Mouse (Mus musculus) MEL (cell line): Measurements from ENCODE around the gene Eif2ak3.

ENCODE experiments used
- BHLHE40 ChIP-seq: IDR thresholded peaks from 2 replicates; pipeline ENCODE4 v1.6.1; 2012; ENCODE audit warnings: low read depth, mild to moderate bottlenecking, inconsistent platforms, low read length, improper control_type of control experiment, borderline replicate concordance
- CTCF ChIP-seq, 3 experiments: IDR thresholded peaks in 2 of 3; conservative IDR thresholded peaks in 1 of 3; 2 replicates each; pipeline ENCODE4 v1.5.1; 2011 to 2012; ENCODE audit warnings: low read length in 3 of 3, low read depth in 2 of 3, mild to moderate bottlenecking in 2 of 3, improper control_type of control experiment in 1 of 3, inconsistent platforms in 1 of 3, mixed read lengths in 1 of 3, moderate library complexity in 1 of 3; ENCODE audit not compliant: control insufficient read depth in 1 of 3, insufficient read depth in 1 of 3, poor library complexity in 1 of 3, severe bottlenecking in 1 of 3
- ELF1 ChIP-seq: IDR thresholded peaks from 2 replicates; pipeline ENCODE4 v1.6.1; 2014; ENCODE audit warnings: low read depth, mild to moderate bottlenecking, inconsistent platforms, low read length, improper control_type of control experiment, moderate library complexity
- EP300 ChIP-seq, 2 experiments: IDR thresholded peaks; 2 replicates each; pipeline ENCODE4 v1.6.1; 2011; ENCODE audit warnings: improper control_type of control experiment in 2 of 2, low read length in 2 of 2, low read depth in 1 of 2, mild to moderate bottlenecking in 1 of 2
- GATA1 ChIP-seq: IDR thresholded peaks from 2 replicates; pipeline ENCODE4 v1.6.1; 2011; ENCODE audit warnings: low read depth, low read length, improper control_type of control experiment
- MEF2A ChIP-seq: IDR thresholded peaks from 2 replicates; pipeline ENCODE4 v1.6.1; 2014; ENCODE audit warnings: low read depth, mild to moderate bottlenecking, inconsistent platforms, low read length, improper control_type of control experiment; ENCODE audit not compliant: poor library complexity, insufficient replicate concordance, severe bottlenecking; ENCODE audit errors: extremely low read depth
- MYC ChIP-seq: IDR thresholded peaks from 2 replicates; pipeline ENCODE4 v1.6.1; 2011; ENCODE audit warnings: low read depth, mild to moderate bottlenecking, low read length, improper control_type of control experiment, moderate library complexity
- NRF1 ChIP-seq: IDR thresholded peaks from 2 replicates; pipeline ENCODE4 v1.6.1; 2014; ENCODE audit warnings: low read depth, mild to moderate bottlenecking, inconsistent platforms, low read length, improper control_type of control experiment, moderate library complexity; ENCODE audit not compliant: poor library complexity, insufficient read depth, severe bottlenecking
- POLR2A ChIP-seq, 2 experiments: IDR thresholded peaks; 2 replicates each; pipeline ENCODE4 v1.6.1; 2011 to 2012; ENCODE audit warnings: low read length in 2 of 2, mild to moderate bottlenecking in 2 of 2, control low read depth in 1 of 2, improper control_type of control experiment in 1 of 2, low read depth in 1 of 2, moderate library complexity in 1 of 2; ENCODE audit not compliant: control insufficient read depth in 1 of 2, insufficient read depth in 1 of 2, poor library complexity in 1 of 2
- RCOR1 ChIP-seq: IDR thresholded peaks from 2 replicates; pipeline ENCODE4 v1.6.1; 2012; ENCODE audit warnings: low read depth, mild to moderate bottlenecking, inconsistent platforms, low read length, improper control_type of control experiment
- USF1 ChIP-seq: IDR thresholded peaks from 2 replicates; pipeline ENCODE4 v1.6.1; 2014; ENCODE audit warnings: low read depth, mild to moderate bottlenecking, inconsistent platforms, low read length, improper control_type of control experiment, moderate library complexity
- ZKSCAN1 ChIP-seq: IDR thresholded peaks from 2 replicates; pipeline ENCODE4 v1.6.1; 2012; ENCODE audit warnings: low read depth, mild to moderate bottlenecking, inconsistent platforms, low read length, improper control_type of control experiment, moderate library complexity
- ZNF384 ChIP-seq: IDR thresholded peaks from 2 replicates; pipeline ENCODE4 v1.6.1; 2012; ENCODE audit warnings: low read depth, mild to moderate bottlenecking, inconsistent platforms, low read length, improper control_type of control experiment

DNA sequence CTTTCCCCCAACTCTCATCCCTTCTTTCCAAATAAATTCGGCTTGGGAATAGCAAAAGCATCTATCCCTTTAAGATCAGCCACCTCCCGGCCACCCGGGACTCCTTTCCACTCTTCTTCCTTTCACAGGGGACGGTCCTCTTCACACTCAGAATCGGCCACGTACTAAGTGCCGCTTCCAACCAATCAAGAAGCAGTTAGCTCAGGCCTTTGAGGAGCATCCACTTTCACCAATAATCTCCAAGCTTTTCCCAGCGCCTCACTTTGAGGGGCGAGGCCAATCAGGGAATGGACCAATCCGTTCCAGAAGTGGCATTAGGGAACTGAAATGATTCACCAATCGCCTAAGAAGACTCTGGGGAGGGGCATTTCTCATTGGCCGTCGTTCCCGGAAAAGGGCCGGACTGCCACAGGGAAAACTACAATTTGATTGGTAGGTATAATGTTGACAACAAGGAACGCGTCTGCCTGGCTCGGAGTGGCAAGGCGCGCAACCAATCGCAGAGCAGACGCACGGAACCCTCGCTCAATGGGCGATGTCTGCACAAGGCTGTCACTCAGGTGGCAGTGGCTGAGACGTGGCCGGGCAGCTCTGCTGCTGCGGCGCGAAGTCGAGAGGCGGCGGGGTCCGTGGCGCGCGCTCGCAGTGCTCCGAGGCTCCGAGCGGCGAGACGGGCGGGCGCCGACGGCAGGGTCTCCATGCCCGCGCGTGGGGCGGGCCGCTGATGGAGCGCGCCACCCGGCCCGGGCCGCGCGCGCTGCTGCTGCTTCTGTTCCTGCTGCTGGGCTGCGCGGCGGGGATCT is at the start of gene Eif2ak3:
- TF ChIP-seq MYC, result 0 out of 2 replicates have a peak, but pooled peaks have one; percentile 2
- TF ChIP-seq CTCF (IDR thresholded peaks at IDR 0.05 in 2 of 3, conservative IDR thresholded peaks at IDR 0.05 in 1 of 3; ENCODE audit: control insufficient read depth in 1 of 3, insufficient read depth in 1 of 3, low read depth in 2 of 3, low read length in 3 of 3, poor library complexity in 1 of 3, severe bottlenecking in 1 of 3), result no peak
- TF ChIP-seq RCOR1, result no peak; the same call in 1 of the 2 replicates
- TF ChIP-seq ZNF384, result no peak
- no peak for TF ChIP-seq BHLHE40
- TF ChIP-seq MEF2A, result no peak
- peak; percentile 74 to 83 for TF ChIP-seq POLR2A (IDR thresholded peaks at IDR 0.05; ENCODE audit: control insufficient read depth in 1 of 2, insufficient read depth in 1 of 2, low read depth in 1 of 2, low read length in 2 of 2, poor library complexity in 1 of 2)
- TF ChIP-seq GATA1, result no peak
- no peak for TF ChIP-seq EP300 (IDR thresholded peaks at IDR 0.05; ENCODE audit: low read depth in 1 of 2, low read length in 2 of 2)
- peak; percentile 40; the same call in 1 of the 2 replicates for TF ChIP-seq NRF1
- TF ChIP-seq USF1, result no peak
- peak; percentile 96 for TF ChIP-seq ELF1
- 0 out of 2 replicates have a peak, but pooled peaks have one; percentile 2 for TF ChIP-seq ZKSCAN1
